Mouse (Mus musculus) splenic B cell, adult 2 months (primary cell): Measurements from ENCODE around the gene Zfp423.

Experiments
- DNase-seq: peaks from one replicate; pipeline ENCODE4 v3.0.0-alpha.2; 2011; ENCODE audit warnings: low read depth, low spot score
- H3K27me3 ChIP-seq: 2 replicates; pipeline ENCODE4 v1.6.1; 2012; ENCODE audit warnings: mild to moderate bottlenecking, low read length, moderate library complexity, mixed read lengths; ENCODE audit not compliant: control insufficient read depth, poor library complexity, insufficient read depth, severe bottlenecking
- H3K36me3 ChIP-seq: 2 replicates; pipeline ENCODE4 v1.6.1; 2012; ENCODE audit warnings: mild to moderate bottlenecking, low read length, moderate library complexity, mixed read lengths; ENCODE audit not compliant: control insufficient read depth, poor library complexity, insufficient read depth, severe bottlenecking

The Zfp423 gene

DNA sequence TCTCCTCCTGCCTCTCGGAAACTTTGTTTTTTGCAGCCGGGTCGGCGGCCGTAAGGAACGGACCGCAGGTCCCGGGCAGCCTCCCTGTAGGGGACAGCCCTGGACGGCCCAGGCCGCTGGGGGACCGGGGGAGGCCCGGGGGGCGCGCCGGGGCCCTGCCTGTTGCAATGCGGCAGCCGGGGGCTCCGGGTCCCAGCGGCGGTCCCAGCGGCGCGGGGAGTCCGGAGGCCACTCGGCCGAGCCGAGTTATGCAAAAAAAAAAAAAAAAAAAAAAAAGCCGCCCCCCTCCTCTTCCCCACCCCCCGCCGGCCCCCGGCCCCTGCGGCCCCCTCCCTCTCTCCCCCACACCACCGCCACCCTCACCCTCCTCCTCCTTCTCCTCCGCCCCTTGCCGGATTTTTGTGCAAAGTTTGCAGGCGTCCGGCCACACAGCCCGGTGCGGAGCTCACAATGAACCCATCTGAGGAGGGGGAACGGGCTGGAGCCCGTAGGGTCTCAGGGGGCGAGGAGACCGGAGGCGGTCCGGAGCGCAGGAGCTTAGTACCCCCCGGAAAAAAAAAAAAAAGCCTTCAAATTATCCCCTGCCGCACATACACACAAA is at the start of gene Zfp423:
Zfp423 (minus strand) TSS at position 276 of the 601 bp plus-strand sequence.
- DNase-seq: no peak
- H3K27me3 ChIP-seq: no peaks in the 10 kb centered on the region; the same call in 1 of the 2 replicates
- H3K36me3 ChIP-seq: no peaks in the 10 kb centered on the region

DNA sequence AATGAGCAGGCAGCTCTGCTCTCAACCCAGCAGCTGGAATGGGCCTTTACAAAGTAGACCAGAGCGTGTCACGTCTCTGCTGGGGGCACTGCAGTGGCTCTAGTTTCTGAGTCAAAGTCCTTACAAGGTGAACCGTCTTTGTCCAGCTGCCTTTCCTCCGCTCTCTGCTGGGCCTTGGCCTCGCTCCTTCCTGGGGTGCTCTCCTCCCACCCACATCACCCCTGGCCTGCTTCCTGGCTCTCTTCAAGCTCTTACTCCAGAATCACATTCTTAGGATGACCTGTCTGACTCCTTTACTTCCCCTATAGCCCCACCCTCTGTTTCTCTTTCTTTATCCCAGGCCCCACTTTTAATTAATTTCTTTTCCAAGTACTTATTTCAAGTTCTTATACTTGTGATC is 47.4 kb upstream of the Zfp423 start:
- Histone ChIP-seq H3K27me3 (no peaks in the 10 kb centered on the region), H3K36me3 (no peaks in the 10 kb centered on the region)
- no peak for DNase-seq

DNA sequence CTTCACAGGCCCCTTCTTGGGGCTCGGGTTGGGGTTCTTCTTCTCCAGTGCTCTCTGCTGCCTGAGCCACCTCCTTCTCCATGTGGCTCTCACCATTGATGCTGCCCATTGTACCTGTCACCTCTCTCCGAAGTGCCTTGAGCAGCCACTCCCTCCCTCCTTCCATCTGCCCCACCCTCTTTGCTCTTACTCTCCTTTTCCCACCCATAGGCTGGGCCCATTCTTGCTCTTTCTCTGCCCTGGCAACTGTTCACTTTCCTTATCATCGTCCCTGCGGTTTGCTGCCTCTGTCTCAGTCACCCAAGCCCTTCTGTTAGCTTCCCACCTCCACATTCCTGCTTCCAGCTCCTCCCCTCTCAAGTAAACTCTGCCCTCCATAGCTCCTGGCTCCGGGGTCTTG is 25.4 kb upstream of the Zfp423 start:
- Histone ChIP-seq H3K36me3 (no peaks in the 10 kb centered on the region), H3K27me3 (no peaks in the 10 kb centered on the region)
- DNase-seq: no peak

DNA sequence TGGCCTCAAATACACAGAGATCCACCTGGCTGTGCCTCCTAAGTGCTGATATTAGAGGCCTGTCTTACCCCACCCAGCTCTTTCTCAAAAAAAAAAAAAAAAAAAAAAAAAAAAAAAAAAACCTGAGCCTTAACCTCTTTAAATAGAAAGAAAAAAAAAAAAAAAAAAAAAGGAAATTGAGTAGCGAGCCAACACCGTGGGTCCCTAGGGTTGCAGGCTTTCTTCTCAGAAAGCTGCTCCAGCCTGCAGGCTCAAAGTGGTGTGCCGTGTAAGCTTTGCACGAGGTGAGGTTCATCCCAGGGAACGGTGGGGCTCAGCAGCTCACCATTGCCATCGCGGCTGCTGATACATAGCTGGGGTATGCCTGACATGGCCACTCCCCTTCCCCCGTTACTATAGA is 24.6 kb upstream of the Zfp423 start:
- no peak for DNase-seq
- Histone ChIP-seq H3K27me3 (no peaks in the 10 kb centered on the region), H3K36me3 (no peaks in the 10 kb centered on the region)

DNA sequence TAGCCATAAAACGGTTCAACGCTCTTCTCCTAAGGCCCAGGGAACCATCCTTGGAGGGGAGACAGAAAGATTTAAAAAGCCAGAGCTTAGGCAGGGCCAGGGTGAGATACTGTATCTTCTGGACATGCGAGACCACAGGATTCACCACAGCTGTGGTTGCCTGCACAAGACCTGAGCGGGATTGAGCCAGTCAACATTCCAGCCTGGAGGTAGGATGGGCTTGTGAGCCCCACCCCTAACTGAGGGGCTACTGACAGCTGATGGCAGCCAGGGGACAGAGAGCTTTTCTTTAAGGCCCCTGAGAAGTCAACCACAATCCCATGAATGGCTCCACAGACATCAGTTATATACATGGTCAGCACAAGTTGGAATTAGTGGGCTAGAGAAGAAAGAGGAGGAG is 23.5 kb upstream of the Zfp423 start:
- no peaks in the 10 kb centered on the region for H3K27me3 ChIP-seq
- no peak for DNase-seq

DNA sequence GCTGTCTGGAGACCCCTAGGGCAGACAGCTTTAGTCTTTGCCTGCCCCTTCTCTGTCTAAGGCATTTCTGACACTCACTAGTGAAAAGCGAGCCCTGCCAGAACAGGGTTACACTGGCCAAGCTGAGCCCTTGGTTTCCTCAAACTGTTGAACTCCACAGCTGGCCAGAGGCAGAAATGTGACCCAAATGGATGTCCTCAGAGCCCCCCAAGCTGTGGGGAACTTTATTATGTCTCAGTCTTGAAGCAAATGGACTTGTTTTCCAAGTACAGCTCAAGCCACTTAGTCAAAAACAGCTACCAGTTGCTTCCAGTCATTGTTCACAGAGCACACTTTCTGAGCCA is 16.0 kb upstream of the Zfp423 start:
- H3K27me3 ChIP-seq: 0 out of 2 replicates have a peak, but pooled peaks cover 2% of the 10 kb centered on the region
- H3K36me3 ChIP-seq: no peaks in the 10 kb centered on the region
- DNase-seq: no peak

More for the DNA sequence above, 23.5 kb upstream of the Zfp423 start:
- H3K36me3 ChIP-seq: no peaks in the 10 kb centered on the region

DNA sequence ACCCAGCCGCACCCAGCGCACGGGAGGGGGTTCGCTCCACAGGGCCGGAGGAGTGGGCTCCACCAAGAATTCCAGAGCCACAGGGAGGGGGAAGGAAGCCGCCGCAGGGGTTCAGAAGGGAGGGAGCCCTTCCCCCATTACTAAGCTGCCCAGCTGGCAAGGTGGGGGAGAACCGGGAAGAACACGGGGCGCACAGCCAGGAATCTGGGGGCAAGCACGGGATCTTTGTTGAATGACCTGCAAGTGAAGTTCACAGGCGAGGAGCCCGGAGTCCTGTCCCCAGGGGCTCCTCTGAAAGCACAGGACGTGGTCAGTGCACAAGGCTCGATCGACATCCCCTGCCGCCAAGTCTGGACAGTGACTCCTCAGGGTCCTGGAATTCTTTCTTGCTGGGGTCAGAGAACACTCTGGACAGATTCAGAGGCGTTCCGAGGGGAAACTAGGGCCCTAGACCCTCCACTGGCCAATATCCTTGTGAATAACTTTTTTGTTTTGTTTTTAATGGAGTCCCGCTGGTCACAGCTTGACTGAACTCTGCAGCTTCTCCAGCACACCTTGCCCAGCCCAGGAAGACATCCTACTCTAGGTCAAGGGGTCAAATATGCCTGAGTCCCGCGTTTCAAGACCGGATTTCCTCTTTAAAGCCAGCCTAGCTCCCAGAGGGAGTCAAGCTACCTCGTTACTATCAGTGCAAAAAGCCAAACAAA is 15.5 kb upstream of the Zfp423 start:
- H3K36me3 ChIP-seq: no peaks in the 10 kb centered on the region
- H3K27me3 ChIP-seq: 0 out of 2 replicates have a peak, but pooled peaks cover 2% of the 10 kb centered on the region
- no peak for DNase-seq

DNA sequence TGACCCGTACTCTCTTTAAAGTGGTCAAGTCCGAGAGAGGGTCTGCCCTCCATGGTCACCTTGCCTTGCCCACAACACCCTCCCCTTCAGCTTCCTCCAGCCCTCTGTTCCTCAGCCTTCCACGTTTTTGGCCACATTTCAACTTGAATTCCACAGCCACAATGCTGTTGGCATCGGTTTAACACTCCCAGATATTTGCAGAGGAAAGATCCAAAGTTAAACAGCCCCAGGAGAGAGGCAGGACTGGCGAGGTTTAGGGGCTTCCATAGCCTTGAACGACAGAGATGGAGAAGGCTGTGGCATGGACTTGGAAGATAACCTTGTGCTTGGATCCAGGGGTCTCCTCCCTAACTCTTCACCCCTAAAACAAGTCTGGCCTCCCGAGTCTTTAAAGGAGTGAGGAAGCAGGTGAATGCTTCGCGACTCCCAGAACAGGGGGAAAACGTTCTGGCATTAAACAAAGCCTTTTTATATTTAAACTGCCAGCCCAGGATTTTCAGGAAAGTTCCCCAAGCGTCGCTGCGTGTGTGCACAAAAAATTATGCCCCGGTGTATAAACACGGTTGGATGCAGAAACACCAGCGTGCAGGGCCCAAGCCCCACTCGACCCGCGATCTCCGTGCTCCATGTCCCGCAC is 14.8 kb upstream of the Zfp423 start:
- 0 out of 2 replicates have a peak, but pooled peaks cover 2% of the 10 kb centered on the region for H3K27me3 ChIP-seq
- DNase-seq: no peak
- H3K36me3 ChIP-seq: no peaks in the 10 kb centered on the region

DNA sequence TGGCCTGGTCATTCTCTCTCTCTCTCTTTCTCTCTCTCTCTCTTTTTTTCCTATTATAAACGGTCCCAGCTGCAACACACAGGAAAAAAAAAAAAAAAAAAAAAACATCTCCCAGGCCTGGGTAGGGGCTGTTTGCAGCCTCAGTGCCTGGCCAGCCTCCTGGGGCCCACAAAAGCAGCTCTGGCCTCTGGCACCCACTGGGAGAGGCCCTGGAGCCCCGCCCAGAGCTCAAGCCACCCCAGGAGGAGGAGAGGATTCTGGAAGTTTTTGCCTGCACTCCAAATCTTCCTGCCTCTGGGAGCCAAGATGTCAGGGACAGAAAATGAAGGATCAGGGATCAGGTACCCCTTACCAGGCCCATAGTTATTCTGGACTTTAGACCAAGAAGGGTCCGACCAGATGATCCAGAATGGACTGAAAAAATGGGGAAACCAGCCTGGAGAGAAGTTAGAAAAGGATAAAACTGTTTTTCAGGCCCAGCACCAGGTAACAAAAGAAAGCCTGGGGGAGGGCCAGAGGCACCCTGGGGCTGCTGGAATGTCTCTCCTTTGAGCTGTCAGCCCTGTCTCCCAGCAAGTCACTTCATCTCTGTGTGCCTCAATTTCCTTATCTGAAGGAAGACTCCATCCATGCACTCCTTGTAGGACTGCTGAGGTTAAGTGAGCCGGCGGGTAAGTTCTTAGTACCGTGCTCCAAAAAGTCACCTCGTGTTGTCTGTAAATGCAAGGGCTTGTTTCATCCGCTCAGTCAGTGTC is 8.6 kb upstream of the Zfp423 start:
- H3K27me3 ChIP-seq: 0 out of 2 replicates have a peak, but pooled peaks cover 2% of the 10 kb centered on the region
- DNase-seq: no peak
- no peaks in the 10 kb centered on the region for H3K36me3 ChIP-seq

DNA sequence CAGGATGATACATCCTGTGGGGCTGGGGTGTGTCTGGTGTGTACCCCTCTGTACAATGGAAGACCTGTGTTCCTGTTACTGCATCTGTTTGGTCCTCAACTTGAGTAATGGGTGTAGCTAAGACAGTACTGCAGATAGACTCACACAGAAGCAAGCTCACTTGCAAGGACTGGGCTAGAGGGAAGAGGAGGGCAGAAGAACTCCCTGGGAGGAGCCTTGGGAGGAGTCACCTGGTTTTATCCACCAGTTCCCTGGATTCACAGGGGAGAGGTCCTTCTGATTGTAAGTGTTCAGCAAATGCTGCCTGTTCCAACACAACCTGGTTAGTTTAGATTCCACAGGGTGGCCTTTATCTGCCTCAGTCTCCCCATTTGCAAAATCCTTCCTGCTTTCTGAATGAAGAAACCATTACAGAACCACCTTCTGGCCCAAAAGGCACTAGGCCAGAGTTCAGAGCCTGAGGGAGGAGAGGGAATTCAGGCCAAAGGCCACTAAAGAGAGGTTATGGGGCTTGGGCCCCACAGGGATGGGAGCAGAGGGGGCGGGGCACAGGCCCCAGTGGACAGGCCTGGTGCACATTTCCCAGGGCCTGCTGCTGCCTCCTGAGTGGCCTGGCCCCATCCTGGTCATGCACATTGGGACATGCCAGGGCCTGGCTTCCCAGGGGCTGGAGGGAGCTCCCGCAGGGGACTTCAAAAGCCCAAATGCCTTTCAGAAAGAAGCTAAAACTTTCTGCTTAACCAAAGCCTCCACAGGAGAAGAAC is 7.8 kb upstream of the Zfp423 start:
- H3K27me3 ChIP-seq: no peaks in the 10 kb centered on the region; the same call in 1 of the 2 replicates
- no peaks in the 10 kb centered on the region for H3K36me3 ChIP-seq
- DNase-seq: no peak

DNA sequence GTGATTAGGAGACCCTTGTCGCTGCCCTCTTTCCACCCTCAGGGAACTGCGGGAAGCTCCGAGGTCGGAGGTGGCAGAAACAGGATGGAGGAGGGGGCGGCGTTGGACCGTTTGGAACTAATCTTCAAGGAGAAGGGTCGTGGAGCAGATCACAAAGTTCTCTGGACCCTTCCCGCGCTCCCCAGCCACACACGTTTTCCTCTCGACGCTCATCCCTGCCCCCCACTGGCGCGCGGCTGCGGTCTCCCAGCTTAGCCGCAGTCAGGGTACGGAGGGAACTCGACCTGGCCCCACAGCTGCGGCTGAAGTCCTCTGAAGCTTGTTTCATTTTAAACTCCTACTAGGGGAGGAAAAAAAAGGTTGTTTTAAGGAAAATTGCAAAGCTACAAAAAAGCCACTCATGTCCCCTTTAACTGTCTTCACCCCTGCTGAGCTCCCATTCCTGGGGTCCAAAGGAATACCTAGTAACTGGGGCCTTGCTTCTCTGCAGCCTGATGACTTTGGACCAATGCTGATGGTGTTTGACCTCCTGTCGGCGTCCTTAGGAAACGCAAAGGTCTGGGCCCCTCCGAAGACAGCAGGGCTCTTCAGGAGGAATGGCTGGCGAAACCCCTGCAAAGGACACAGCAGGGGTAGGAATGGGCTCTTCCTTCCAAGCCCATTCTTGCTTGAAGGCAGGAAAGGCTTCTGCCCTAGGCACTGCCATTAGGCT is 3.3 kb upstream of the Zfp423 start:
- DNase-seq: no peak
- no peaks in the 10 kb centered on the region for H3K36me3 ChIP-seq
- no peaks in the 10 kb centered on the region; the same call in 1 of the 2 replicates for H3K27me3 ChIP-seq

DNA sequence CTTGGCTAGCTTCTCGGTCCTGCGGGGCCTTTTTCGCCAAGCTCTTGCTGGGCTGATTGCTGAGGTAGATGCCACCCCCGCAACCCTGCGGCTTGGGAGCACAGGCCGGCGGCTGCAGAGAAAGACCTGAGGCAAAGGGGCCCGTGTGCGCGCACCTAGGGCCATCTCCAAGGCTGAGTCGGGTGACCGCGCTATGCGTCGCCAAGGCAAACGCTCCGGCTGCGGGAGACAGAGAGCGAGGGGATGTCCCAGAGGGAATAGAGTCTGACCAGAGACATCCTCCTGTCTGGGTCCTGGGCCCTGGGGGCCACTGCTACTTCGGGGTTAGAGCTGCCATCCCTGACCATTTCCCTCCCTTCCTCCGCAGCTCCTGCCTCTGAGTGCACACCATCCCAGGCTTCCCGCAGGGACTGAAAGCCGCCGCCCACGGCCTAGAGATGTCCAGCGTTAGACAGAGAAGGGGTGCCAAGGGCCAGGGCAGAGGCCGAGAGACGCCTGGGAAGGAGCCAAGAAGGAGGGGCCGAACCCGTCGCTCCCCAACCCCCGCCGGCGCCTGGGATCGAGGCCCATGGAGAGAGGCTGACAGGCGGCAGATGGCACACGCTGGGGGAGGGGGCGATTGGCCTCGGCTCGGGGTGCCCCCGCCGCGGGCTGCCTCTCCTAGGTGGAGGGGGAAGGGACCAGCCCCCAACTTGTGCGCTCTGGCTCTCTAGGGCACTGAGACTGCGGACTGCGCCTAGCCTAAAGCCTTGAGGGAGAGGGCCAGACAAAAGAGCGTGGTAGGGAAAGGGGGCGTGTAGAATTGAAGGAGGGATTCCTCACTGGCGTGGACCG is 2.5 kb upstream of the Zfp423 start:
- no peak for DNase-seq
- H3K36me3 ChIP-seq: no peaks in the 10 kb centered on the region
- H3K27me3 ChIP-seq: no peaks in the 10 kb centered on the region; the same call in 1 of the 2 replicates

DNA sequence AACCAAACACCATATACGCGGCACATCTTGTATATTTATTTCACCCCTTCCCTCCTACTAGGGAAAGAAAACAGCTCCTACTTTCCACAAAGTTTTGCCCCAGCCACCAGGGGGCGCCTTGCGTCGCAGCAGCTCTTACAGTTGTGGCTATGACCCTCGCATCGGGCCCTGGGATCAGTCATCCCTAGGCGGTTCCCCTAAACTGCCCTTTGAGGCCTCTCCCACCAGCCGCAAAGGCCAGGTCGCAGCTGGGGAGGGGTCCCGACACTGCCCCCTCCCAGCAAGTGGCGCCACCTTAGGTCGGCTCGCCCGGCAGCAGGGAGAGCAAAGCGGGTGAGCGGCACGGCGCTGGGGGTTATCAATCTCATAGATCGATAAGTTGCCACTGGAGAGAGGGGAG is 1.7 kb upstream of the Zfp423 start:
- H3K27me3 ChIP-seq: no peaks in the 10 kb centered on the region; the same call in 1 of the 2 replicates
- peak; percentile 11 for DNase-seq
- no peaks in the 10 kb centered on the region for H3K36me3 ChIP-seq
